Mouse (Mus musculus) lung, adult 2 months (tissue): ENCODE data around the gene Ercc8. TPM values are rescaled to one million over a fixed set of nuclear protein-coding genes. Genes with fewer than 3 reads are reported as not detected.

Experiments
- DNase-seq: peaks from one replicate; pipeline ENCODE4 v3.0.0; 2022
- H3K4me1 ChIP-seq: fragments of 200-500 bp; 2 replicates; pipeline ENCODE4 v1.6.1; 2011; ENCODE audit warnings: low read length; ENCODE audit not compliant: control insufficient read depth, insufficient read depth
- H3K4me3 ChIP-seq: fragments of 200-500 bp; replicated peaks from 2 replicates; pipeline ENCODE3; 2011; ENCODE audit warnings: low read depth, mild to moderate bottlenecking, control low read depth, low read length; ENCODE audit errors: extremely low read depth
- CTCF ChIP-seq: fragments of 200-500 bp; IDR thresholded peaks from 2 replicates; pipeline ENCODE4 v1.5.1; 2011; ENCODE audit warnings: mild to moderate bottlenecking, low read length, control low read depth; ENCODE audit not compliant: insufficient read depth
- POLR2A ChIP-seq: fragments of 200-500 bp; IDR thresholded peaks from 2 replicates; pipeline ENCODE4 v1.6.1; 2011; ENCODE audit warnings: low read depth, mild to moderate bottlenecking, control low read depth, low read length, borderline replicate concordance; ENCODE audit errors: extremely low read depth
- WGBS: fragments of 180-500 bp; shearing (Covaris S2); methylation state at CpG from one replicate; pipeline ENCODE4 v1.1.7; 2018; 5-methylcytosine and 5-hydroxymethylcytosine counted together
- polyA plus RNA-seq: library from polyadenylated mRNA; depleted of rRNA; stranded (reverse); fragments of >200 nt; gene quantifications from 2 replicates; pipeline ENCODE4 v1.2.3, GENCODE M21; 2012

Ercc8 gene
- polyA plus RNA-seq, 1 experiment: 8.6 TPM

GRCm38 (mm10) chr13:108126246-108126645 is 32.3 kb upstream of the Ercc8 start:
- H3K4me1 ChIP-seq: no peaks in the 10 kb centered on the region; the same call in 1 of the 2 replicates
- TF ChIP-seq CTCF: no peak
- no peak for TF ChIP-seq POLR2A
- no peak overlapping the region for H3K4me3 ChIP-seq
- no peak for DNase-seq
- WGBS: 75% methylated on average over 2 of the region's 2 CpGs

- no peak for DNase-seq
- Histone ChIP-seq H3K4me1 (no peaks in the 10 kb centered on the region; the same call in 1 of the 2 replicates), H3K4me3 (no peak overlapping the region)
- 12% methylated on average over 1 of the region's 1 CpGs for WGBS
- TF ChIP-seq POLR2A (no peak), CTCF (peak; percentile 63)
Measured at GRCm38 (mm10) chr13:108127130-108127529, 31.4 kb upstream of the Ercc8 start.

GRCm38 (mm10) chr13:108127883-108128282 is 30.6 kb upstream of the Ercc8 start:
- no peak overlapping the region for H3K4me3 ChIP-seq
- 48% methylated on average over 1 of the region's 1 CpGs for WGBS
- DNase-seq: no peak
- H3K4me1 ChIP-seq: no peaks in the 10 kb centered on the region; the same call in 1 of the 2 replicates
- TF ChIP-seq CTCF (no peak), POLR2A (no peak)

- DNase-seq: no peak
Measured at GRCm38 (mm10) chr13:108129070-108129469, 29.5 kb upstream of the Ercc8 start.

GRCm38 (mm10) chr13:108130737-108131136 is 27.8 kb upstream of the Ercc8 start:
- no peak for DNase-seq
- Histone ChIP-seq H3K4me3 (no peak overlapping the region), H3K4me1 (no peaks in the 10 kb centered on the region; the same call in 1 of the 2 replicates)
- TF ChIP-seq POLR2A: no peak
- no peak for TF ChIP-seq CTCF
- 94% methylated on average over 5 of the region's 5 CpGs for WGBS

More at GRCm38 (mm10) chr13:108129070-108129469, 29.5 kb upstream of the Ercc8 start:
- TF ChIP-seq POLR2A: no peak
- TF ChIP-seq CTCF: no peak
- WGBS: 49% methylated on average over 7 of the region's 7 CpGs
- Histone ChIP-seq H3K4me3 (no peak overlapping the region), H3K4me1 (no peaks in the 10 kb centered on the region; the same call in 1 of the 2 replicates)

GRCm38 (mm10) chr13:108132031-108132819 is 26.3 kb upstream of the Ercc8 start:
- no peaks in the 10 kb centered on the region for H3K4me1 ChIP-seq
- DNase-seq: no peak
- TF ChIP-seq CTCF (no peak), POLR2A (no peak)
- 52% methylated on average over 6 of the region's 6 CpGs for WGBS
- no peak overlapping the region for H3K4me3 ChIP-seq

GRCm38 (mm10) chr13:108135617-108136016 is 22.9 kb upstream of the Ercc8 start:
- H3K4me1 ChIP-seq: no peaks in the 10 kb centered on the region
- WGBS: 77% methylated on average over 6 of the region's 6 CpGs
- TF ChIP-seq POLR2A (no peak), CTCF (no peak)
- H3K4me3 ChIP-seq: no peak overlapping the region
- no peak for DNase-seq

- DNase-seq: no peak
- 76% methylated on average over 5 of the region's 5 CpGs for WGBS
- H3K4me3 ChIP-seq: no peak overlapping the region
- H3K4me1 ChIP-seq: no peaks in the 10 kb centered on the region
- TF ChIP-seq POLR2A (no peak), CTCF (no peak)
Measured at GRCm38 (mm10) chr13:108138403-108138977, 20.0 kb upstream of the Ercc8 start.

GRCm38 (mm10) chr13:108144086-108144485 is 14.4 kb upstream of the Ercc8 start:
- no peak overlapping the region for H3K4me3 ChIP-seq
- TF ChIP-seq POLR2A (no peak), CTCF (no peak)
- H3K4me1 ChIP-seq: no peaks in the 10 kb centered on the region
- 87% methylated on average over 8 of the region's 8 CpGs for WGBS
- DNase-seq: no peak

- TF ChIP-seq CTCF (peak; percentile 33; the same call in 1 of the 2 replicates), POLR2A (no peak)
- Histone ChIP-seq H3K4me1 (no peaks in the 10 kb centered on the region), H3K4me3 (no peak overlapping the region)
- DNase-seq: no peak
Measured at GRCm38 (mm10) chr13:108151782-108152181, 6.7 kb upstream of the Ercc8 start.
